Mouse (Mus musculus) limb, embryonic 12.5 days (tissue): Measurements from ENCODE around the gene Sinhcaf. TPM values are rescaled to one million over a fixed set of nuclear protein-coding genes. Genes with fewer than 3 reads are reported as not detected.
"Not testable (repeated sequence)": the region's sequence is repeated elsewhere in the genome, so short reads cannot be mapped to it uniquely, and the experiment has no call there.

Source experiments
- ATAC-seq: fragments of 200-750 bp; cut with Nextera tagmentation; 2 replicates; pipeline ENCODE4 v1.8.0; 2017; ENCODE audit warnings: low read depth, moderate TSS enrichment; ENCODE audit not compliant: insufficient number of reproducible peaks, insufficient read depth, low FRiP score, low TSS enrichment
- H3K27ac ChIP-seq: fragments of 300-500 bp; sonication (generic); 2 replicates; pipeline ENCODE4 v1.5.1; 2016; ENCODE audit warnings: mild to moderate bottlenecking, moderate library complexity
- H3K27me3 ChIP-seq: fragments of 300-500 bp; sonication (generic); 2 replicates; pipeline ENCODE4 v1.6.1; 2016; ENCODE audit warnings: mild to moderate bottlenecking, moderate library complexity
- H3K36me3 ChIP-seq: fragments of 300-500 bp; sonication (generic); 2 replicates; pipeline ENCODE4 v1.6.1; 2016; ENCODE audit warnings: mild to moderate bottlenecking, moderate library complexity
- H3K4me1 ChIP-seq: fragments of 300-500 bp; sonication (generic); replicated peaks from 2 replicates; pipeline ENCODE4 v1.6.1; 2016
- H3K4me2 ChIP-seq: fragments of 300-500 bp; sonication (generic); 2 replicates; pipeline ENCODE4 v1.6.1; 2016; ENCODE audit warnings: mild to moderate bottlenecking, moderate library complexity
- H3K4me3 ChIP-seq: fragments of 300-500 bp; sonication (generic); replicated peaks from 2 replicates; pipeline ENCODE4 v1.5.1; 2016; ENCODE audit warnings: mild to moderate bottlenecking
- H3K9ac ChIP-seq: fragments of 300-500 bp; sonication (generic); replicated peaks from 2 replicates; pipeline ENCODE4 v1.6.1; 2016; ENCODE audit warnings: mild to moderate bottlenecking, moderate library complexity
- H3K9me3 ChIP-seq: fragments of 300-500 bp; sonication (generic); 2 replicates; pipeline ENCODE4 v1.6.1; 2016; ENCODE audit warnings: mild to moderate bottlenecking, moderate library complexity
- WGBS: fragments of 180-500 bp; shearing (Covaris S2); methylation state at CpG from one replicate; pipeline ENCODE4 v1.1.7; 2016; 5-methylcytosine and 5-hydroxymethylcytosine counted together
- polyA plus RNA-seq: library from polyadenylated mRNA; unstranded; fragments of >200 nt; fragmentation: Nextera tagmentation; extraction: Ambion mirVana; gene quantifications from 2 replicates; pipeline ENCODE4 v1.2.1, GENCODE M21; 2016

The Sinhcaf gene
- polyA plus RNA-seq, 1 experiment from 2014 or later: 167 TPM

DNA sequence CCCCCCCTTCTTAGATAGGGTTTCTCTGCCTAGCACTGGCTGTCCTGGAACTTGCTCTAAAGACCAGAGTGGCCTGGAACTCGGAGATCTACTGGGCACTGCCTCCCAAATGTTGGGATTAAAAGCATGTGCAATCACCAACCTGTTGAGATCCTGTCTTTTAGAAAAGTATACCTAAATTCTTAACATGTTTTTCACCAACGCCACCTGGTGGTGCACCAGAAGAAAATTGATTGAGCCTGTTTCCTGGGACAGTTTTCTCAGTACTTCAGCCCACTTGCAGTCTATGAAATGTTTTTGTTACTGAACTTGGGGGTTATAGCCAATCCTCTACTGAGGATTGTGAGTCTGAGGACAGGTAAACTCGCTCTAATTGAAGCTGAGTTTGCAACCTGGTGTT lies 29.4 kb downstream of the Sinhcaf start:
- WGBS: 35% methylated on average over 3 of the region's 3 CpGs
- H3K4me3 ChIP-seq: no peak overlapping the region

DNA sequence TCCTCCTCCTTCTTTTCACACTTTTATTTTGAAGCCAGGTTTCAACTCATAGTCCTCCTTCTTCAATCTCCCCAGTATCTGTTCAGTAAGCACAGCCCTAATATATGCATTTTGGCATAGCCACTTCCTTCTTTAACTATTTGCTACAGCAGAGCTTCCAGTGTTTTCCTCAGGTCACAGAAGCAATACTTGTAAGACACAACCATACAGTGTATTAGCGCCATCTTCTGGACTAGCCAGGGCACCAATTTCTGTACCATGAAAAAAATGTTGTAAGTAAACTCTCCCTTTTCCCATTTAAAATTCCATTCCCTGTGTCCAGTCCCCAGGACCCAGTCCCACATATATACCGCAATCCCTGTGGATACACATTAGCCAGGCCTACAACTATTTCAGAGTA lies 32.3 kb downstream of the Sinhcaf start:
- H3K4me3 ChIP-seq: no peak overlapping the region
- ATAC-seq: no peak
- H3K27me3 ChIP-seq: no peaks in the 10 kb centered on the region
- no peaks in the 10 kb centered on the region for H3K9me3 ChIP-seq
- H3K27ac ChIP-seq: no peak overlapping the region
- H3K4me1 ChIP-seq: 0 out of 2 replicates have a peak, but pooled peaks cover 2% of the 10 kb centered on the region
- 13% methylated on average over 2 of the region's 2 CpGs for WGBS
- H3K36me3 ChIP-seq: no peaks in the 10 kb centered on the region
- H3K9ac ChIP-seq: no peak overlapping the region
- no peak overlapping the region for H3K4me2 ChIP-seq

More for the DNA sequence above, 29.4 kb downstream of the Sinhcaf start:
- Histone ChIP-seq H3K9ac (no peak overlapping the region), H3K4me1 (0 out of 2 replicates have a peak, but pooled peaks cover 2% of the 10 kb centered on the region), H3K4me2 (no peak overlapping the region), H3K27ac (no peak overlapping the region), H3K9me3 (no peaks in the 10 kb centered on the region), H3K27me3 (no peaks in the 10 kb centered on the region), H3K36me3 (peaks cover 17% of the 10 kb centered on the region)
- no peak for ATAC-seq

DNA sequence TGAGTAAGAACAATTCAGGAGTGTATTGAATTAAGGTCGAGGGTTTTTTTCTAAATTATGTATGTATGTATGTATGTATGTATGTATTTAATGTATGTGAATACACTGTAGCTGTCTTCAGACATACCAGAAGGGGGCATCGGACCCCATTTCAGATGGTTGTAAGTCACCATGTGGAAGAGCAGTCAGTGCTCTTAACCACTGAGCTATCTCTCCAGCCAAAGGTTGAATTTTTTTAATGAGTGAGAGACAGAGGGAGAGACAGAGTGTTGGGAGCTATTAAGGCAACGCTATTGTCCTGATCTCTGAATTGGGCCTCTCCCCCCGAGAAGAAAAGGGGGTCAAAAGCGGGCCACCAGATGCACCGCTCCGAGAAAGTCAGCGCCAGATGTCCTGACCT lies 34.4 kb downstream of the Sinhcaf start:
- H3K4me1 ChIP-seq, H3K27me3 ChIP-seq, H3K9me3 ChIP-seq, ATAC-seq, H3K9ac ChIP-seq, H3K4me2 ChIP-seq, H3K4me3 ChIP-seq, H3K36me3 ChIP-seq, H3K27ac ChIP-seq: not testable (repeated sequence)
- WGBS: 78% methylated on average over 8 of the region's 8 CpGs

DNA sequence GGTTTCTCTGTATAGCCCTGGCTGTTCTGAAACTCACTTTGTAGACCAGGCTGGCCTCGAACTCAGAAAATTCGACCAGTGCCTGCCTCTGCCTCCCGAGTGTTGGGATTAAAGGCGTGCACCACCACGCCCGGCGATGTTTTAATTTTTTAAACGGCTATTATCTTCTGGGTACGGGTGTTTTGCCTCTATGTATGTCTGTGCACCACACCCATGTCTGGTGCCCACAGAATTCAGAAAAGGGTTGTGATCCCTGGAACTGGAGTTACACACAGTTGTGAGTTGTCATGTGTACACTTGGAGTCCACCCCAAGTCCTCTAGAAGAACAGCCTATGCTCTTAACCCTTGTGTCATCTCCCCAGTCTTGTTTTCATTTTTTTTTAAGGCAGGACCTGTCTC lies 39.3 kb downstream of the Sinhcaf start:
- 93% methylated on average over 9 of the region's 9 CpGs for whole genome bisulfite sequencing
- ATAC-seq: no peak
- Histone ChIP-seq H3K9me3 (no peaks in the 10 kb centered on the region), H3K4me2 (no peak overlapping the region), H3K4me3 (no peak overlapping the region), H3K27ac (no peak overlapping the region), H3K9ac (no peak overlapping the region), H3K27me3 (no peaks in the 10 kb centered on the region), H3K36me3 (no peaks in the 10 kb centered on the region), H3K4me1 (no peaks in the 10 kb centered on the region)

DNA sequence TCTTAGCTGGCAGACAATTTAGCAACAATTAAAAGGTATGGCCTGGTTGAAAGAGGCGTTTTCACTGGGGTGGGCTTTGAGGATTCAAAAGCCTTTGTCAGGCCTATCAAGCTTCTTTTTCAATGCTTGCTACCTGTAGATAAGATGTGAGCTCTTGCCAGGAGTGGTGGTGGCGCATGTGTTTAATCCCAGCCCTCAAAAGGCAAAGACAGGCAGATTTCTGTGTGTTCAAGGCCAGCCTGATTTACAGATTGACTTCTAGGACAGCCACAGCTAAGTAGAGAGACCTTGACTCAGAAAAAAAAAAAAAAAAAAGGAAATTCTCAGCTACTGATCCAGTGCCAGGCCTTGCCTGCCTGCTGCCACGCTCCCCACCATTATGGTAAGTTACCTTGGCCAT lies 43.5 kb downstream of the Sinhcaf start:
- no peak overlapping the region for H3K4me3 ChIP-seq
- H3K4me1 ChIP-seq: no peaks in the 10 kb centered on the region
- H3K36me3 ChIP-seq: no peaks in the 10 kb centered on the region
- no peak for ATAC-seq
- no peaks in the 10 kb centered on the region for H3K27me3 ChIP-seq
- H3K4me2 ChIP-seq: no peak overlapping the region
- no peaks in the 10 kb centered on the region for H3K9me3 ChIP-seq
- H3K9ac ChIP-seq: no peak overlapping the region
- WGBS: 82% methylated on average over 3 of the region's 3 CpGs
- no peak overlapping the region for H3K27ac ChIP-seq

DNA sequence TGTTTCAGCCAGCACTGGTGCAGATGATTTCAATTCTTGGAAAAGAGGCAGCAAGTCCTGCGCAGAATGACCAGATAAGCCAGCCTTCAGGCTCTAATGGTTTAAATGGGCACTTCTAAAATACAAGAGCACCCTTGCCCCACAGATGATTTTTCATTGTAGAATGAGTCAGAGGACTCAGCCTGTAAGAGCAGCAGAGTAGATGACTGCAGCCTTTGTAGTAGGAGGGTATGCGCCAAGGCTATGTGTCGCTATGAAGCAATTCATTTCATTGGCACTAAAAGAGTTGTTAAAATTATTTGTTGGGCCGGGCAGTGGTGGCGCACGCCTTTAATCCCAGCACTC lies 49.8 kb downstream of the Sinhcaf start:
- Histone ChIP-seq H3K4me2 (peak overlapping the region; percentile 82), H3K27me3 (no peaks in the 10 kb centered on the region), H3K36me3 (no peaks in the 10 kb centered on the region), H3K9ac (peak overlapping the region; percentile 84), H3K27ac (peak overlapping the region; percentile 82), H3K9me3 (no peaks in the 10 kb centered on the region), H3K4me3 (peak overlapping the region; percentile 68), H3K4me1 (peaks cover 8% of the 10 kb centered on the region)
- peak; percentile 0; the same call in 1 of the 2 replicates for ATAC-seq
- 50% methylated on average over 6 of the region's 6 CpGs for WGBS

DNA sequence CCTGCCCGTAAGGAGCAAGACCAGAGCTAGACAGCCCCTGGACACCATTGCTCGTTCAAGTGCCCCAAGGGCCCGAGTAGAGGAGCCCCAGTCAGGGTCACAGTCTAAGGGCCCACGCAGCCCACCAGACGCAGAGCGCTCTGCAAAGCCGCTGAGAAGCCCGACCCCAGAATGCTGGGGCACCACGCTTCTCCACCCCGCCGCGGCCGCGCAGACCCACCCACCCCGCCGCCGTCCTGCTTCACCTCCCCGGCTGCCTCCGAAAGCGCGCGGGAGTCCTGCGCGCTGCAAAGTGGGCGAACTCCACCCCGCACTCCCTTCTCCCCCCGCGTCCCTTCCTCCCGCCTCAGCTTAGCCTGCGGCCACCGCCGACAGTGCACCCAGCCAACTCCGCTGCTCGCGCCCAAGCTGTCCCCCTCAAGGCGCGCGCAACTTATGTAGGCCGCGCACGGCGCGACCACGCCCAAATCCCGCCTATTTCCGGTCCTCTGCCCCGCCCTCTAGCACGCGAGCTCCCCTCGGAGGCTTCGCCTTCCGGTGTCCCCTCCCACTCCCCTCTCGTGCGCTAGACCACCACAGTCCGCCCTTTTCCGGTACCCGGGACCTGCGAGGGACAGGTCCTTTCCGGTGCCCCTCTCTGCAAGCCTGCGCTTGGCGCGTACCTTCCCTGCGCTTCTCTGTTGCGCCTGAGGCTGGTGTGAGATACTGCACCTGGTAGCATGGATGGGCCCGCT lies 50.3 kb downstream of the Sinhcaf start, which contains the start of gene Caprin2:
TSS of gene Caprin2 (minus strand) at position 465 of the 734 bp plus-strand sequence.
- Histone ChIP-seq H3K9me3 (no peaks in the 10 kb centered on the region), H3K4me1 (peaks cover 8% of the 10 kb centered on the region), H3K9ac (peak within 1 kb of the TSS; percentile 84), H3K36me3 (no peaks in the 10 kb centered on the region), H3K4me2 (peak within 1 kb of the TSS; percentile 82), H3K4me3 (peak within 1 kb of the TSS; percentile 68), H3K27ac (peak within 1 kb of the TSS; percentile 82), H3K27me3 (no peaks in the 10 kb centered on the region)
- peak; percentile 97 for ATAC-seq
- under 1% methylated on average over 62 of the region's 65 CpGs for WGBS

DNA sequence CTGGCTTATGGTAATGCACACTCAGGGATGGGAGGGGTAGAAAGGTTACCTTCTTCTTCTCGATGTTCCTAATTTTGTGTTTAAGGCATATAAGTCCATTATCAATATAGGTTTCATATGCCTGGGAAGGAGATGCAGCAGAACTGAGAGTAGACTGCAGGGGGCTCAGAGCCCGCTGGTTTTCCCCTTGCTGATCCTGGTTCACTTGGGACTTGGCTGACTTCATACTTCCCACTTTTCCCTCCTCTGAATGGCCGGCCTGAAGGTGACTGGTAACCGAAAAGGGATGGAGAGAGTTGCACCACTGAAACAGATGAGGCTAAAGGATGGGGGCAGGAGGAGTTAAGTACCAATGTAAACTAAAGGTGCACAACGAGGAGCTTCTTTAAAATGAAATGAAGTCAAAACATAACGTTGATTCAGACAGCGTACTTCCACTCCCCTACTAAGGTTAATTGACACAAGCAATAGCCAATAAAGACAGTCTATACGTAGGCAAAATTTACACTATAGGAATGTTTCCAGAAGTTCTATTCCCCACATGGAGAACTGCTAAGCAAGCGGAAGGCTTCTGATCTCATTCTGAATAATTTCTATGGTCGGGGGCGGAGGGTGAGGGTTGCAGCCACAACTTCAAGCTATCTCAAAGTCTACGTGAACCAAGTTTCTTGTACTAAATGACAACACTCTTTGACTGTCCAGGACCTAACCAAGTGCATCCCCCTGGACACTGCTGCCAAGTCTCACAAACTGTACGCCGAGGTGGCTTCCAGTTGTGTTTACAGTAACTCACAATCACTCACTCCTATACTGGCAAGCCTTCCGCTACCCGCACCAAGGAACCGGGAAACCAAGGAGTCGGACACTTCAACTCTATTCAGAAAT lies 51.1 kb downstream of the Sinhcaf start:
- Histone ChIP-seq H3K9ac (peak overlapping the region; percentile 84), H3K27me3 (no peaks in the 10 kb centered on the region), H3K4me3 (peak overlapping the region; percentile 68), H3K4me1 (peaks cover 8% of the 10 kb centered on the region), H3K9me3 (no peaks in the 10 kb centered on the region), H3K4me2 (peak overlapping the region; percentile 82), H3K27ac (peak overlapping the region; percentile 82), H3K36me3 (no peaks in the 10 kb centered on the region)
- ATAC-seq: peak; percentile 2; the same call in 1 of the 2 replicates
- WGBS: 19% methylated on average over 18 of the region's 18 CpGs

DNA sequence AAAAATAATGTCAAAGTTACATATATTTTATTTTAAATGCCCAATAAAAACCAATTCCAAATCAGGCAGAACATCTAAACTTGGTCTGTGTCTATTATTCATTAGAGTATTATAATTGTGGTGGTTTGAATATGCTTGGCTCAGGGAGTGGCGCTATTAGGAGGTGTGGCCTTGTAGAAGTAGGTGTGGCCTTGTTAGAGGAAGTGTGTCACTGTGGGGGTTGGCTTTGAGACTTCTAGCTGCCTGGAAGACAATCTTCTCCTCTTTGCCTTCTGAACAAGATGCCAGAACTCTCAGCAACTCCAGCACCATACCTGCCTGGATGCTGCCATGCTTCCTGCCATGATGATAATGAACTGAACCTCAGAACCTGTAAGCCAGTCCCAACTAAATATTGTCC lies 72.4 kb downstream of the Sinhcaf start:
- 0 out of 2 replicates have a peak, but pooled peaks cover 4% of the 10 kb centered on the region for H3K36me3 ChIP-seq
- no peaks in the 10 kb centered on the region for H3K9me3 ChIP-seq
- H3K4me3 ChIP-seq: no peak overlapping the region
- 96% methylated on average over 1 of the region's 1 CpGs for WGBS
- no peaks in the 10 kb centered on the region for H3K27me3 ChIP-seq
- H3K27ac ChIP-seq: no peak overlapping the region
- no peak overlapping the region for H3K4me2 ChIP-seq
- H3K4me1 ChIP-seq: no peaks in the 10 kb centered on the region
- no peak for ATAC-seq
- no peak overlapping the region for H3K9ac ChIP-seq
